Mouse (Mus musculus) myocyte (in vitro differentiated cells): ENCODE measurements around the gene Prss12. TPM values are rescaled to one million over a fixed set of nuclear protein-coding genes. Genes with fewer than 3 reads are reported as not detected.

Experiments used
- H3K27me3 ChIP-seq: one replicate; pipeline ENCODE4 v1.6.1; 2011; ENCODE audit not compliant: control insufficient read depth, insufficient read depth, insufficient read length
- H3K36me3 ChIP-seq: one replicate; pipeline ENCODE4 v1.6.1; 2011; ENCODE audit not compliant: control insufficient read depth, insufficient read depth
- H3K4me2 ChIP-seq: one replicate; pipeline ENCODE4 v1.6.1; 2011; ENCODE audit warnings: low read depth, control low read depth
- H3K4me3 ChIP-seq: one replicate; pipeline ENCODE4 v1.5.1; 2011; ENCODE audit warnings: mild to moderate bottlenecking, control low read depth, moderate library complexity
- H3K79me2 ChIP-seq: one replicate; pipeline ENCODE4 v1.6.1; 2011; ENCODE audit not compliant: control insufficient read depth, insufficient read depth
- H3ac ChIP-seq: one replicate; pipeline ENCODE4 v1.6.1; 2011; ENCODE audit not compliant: control insufficient read depth, insufficient read length
- CEBPB ChIP-seq: IDR thresholded peaks from 2 replicates; pipeline ENCODE4 v1.6.1; 2011; ENCODE audit warnings: mild to moderate bottlenecking, moderate library complexity; ENCODE audit not compliant: poor library complexity, insufficient read depth, severe bottlenecking
- E2F4 ChIP-seq: IDR thresholded peaks from one replicate; pipeline ENCODE4 v1.6.1; 2011; ENCODE audit warnings: mild to moderate bottlenecking, control low read depth, moderate library complexity; ENCODE audit not compliant: insufficient read depth
- MAX ChIP-seq: IDR thresholded peaks from one replicate; pipeline ENCODE4 v1.6.1; 2011; ENCODE audit warnings: low read depth, mild to moderate bottlenecking, control low read depth
- MYOD1 ChIP-seq, 3 experiments: IDR thresholded peaks; one replicate each; pipeline ENCODE4 v1.6.1; 2011; ENCODE audit warnings: control low read depth in 2 of 3, low read depth in 2 of 3, mild to moderate bottlenecking in 2 of 3, moderate library complexity in 1 of 3; ENCODE audit not compliant: insufficient read length in 2 of 3, control insufficient read depth in 1 of 3
- MYOG ChIP-seq, 3 experiments: IDR thresholded peaks; one replicate each; pipeline ENCODE4 v1.6.1; 2011; ENCODE audit warnings: control low read depth in 2 of 3, low read depth in 2 of 3, mild to moderate bottlenecking in 2 of 3; ENCODE audit not compliant: insufficient read length in 2 of 3, control insufficient read depth in 1 of 3, insufficient read depth in 1 of 3
- POLR2A ChIP-seq: IDR thresholded peaks from one replicate; pipeline ENCODE4 v1.6.1; 2011; ENCODE audit warnings: low read depth, mild to moderate bottlenecking, control low read depth, moderate library complexity; ENCODE audit not compliant: insufficient read length
- POLR2AphosphoS2 ChIP-seq: IDR thresholded peaks from one replicate; pipeline ENCODE4 v1.6.1; 2011; ENCODE audit warnings: low read depth, control low read depth; ENCODE audit not compliant: insufficient read length
- REST ChIP-seq: IDR thresholded peaks from one replicate; pipeline ENCODE4 v1.6.1; 2011; ENCODE audit warnings: mild to moderate bottlenecking, control low read depth, moderate library complexity; ENCODE audit not compliant: insufficient read depth, insufficient read length
- SRF ChIP-seq: IDR thresholded peaks from one replicate; pipeline ENCODE4 v1.6.1; 2011; ENCODE audit warnings: low read depth; ENCODE audit not compliant: control insufficient read depth, insufficient read length
- TCF12 ChIP-seq: IDR thresholded peaks from one replicate; pipeline ENCODE4 v1.6.1; 2011; ENCODE audit warnings: mild to moderate bottlenecking, control low read depth; ENCODE audit not compliant: poor library complexity, insufficient read depth, severe bottlenecking
- TCF3 ChIP-seq: IDR thresholded peaks from one replicate; pipeline ENCODE4 v1.6.1; 2011; ENCODE audit warnings: low read depth, control low read depth; ENCODE audit not compliant: insufficient read length
- USF1 ChIP-seq: IDR thresholded peaks from one replicate; pipeline ENCODE4 v1.6.1; 2011; ENCODE audit warnings: low read depth, mild to moderate bottlenecking, control low read depth, moderate library complexity
- polyA plus RNA-seq: library from polyadenylated mRNA; unstranded; fragments of >200 nt; fragmentation: generic; extraction: Trizol; gene quantifications from one replicate; pipeline ENCODE4 v1.2.1, GENCODE M21; 2012; ENCODE audit warnings: missing spikeins

Prss12 gene
- polyA plus RNA-seq, 1 experiment: 1.2 TPM

DNA sequence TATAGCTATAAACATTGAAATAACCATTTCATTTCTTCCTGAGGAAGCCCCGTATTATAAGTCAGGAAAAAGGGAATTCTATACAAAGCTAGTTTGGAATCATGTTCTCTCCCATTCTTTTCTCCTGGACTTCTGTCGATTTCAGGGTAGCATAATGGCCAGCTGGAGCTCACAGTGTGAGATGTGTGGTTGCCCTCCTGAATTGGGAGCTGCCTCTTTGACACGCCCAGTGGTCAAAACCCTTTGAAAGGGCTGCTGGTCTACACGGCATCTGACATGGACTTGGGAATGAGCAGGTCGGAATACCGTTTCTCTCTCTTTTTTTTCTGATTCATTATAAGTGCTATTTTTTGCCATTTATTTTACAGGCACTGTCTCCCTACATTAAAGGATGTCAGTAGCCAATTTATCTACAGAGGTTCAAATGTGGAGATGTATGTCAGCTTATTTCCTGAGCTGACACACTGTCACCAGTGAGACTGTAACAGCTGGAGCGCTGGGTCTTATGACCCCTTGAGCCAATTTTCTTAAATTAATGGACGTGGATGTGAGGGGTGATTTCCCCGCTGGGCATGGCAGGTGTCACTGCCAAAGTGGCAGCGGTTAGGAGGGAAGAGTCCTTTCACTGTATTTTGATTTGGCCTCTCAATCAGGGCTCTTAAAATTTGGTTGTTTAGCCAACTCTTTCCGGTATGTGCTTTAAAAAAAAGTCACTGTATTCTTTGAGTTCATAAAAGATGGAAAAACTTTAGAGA lies 79.8 kb downstream of the Prss12 start:
- H3K4me2 ChIP-seq: no peak overlapping the region
- no peaks in the 10 kb centered on the region for H3K36me3 ChIP-seq
- no peak overlapping the region for H3K4me3 ChIP-seq
- H3ac ChIP-seq: no peak overlapping the region
- TF ChIP-seq E2F4 (no peak), TCF3 (no peak), USF1 (no peak), TCF12 (no peak), MYOG (IDR thresholded peaks at IDR 0.05; ENCODE audit: control insufficient read depth in 1 of 3, insufficient read depth in 1 of 3, insufficient read length in 2 of 3, low read depth in 2 of 3) (no peak), MYOD1 (IDR thresholded peaks at IDR 0.05; ENCODE audit: control insufficient read depth in 1 of 3, insufficient read length in 2 of 3, low read depth in 2 of 3) (no peak), REST (no peak), POLR2A (no peak), MAX (no peak), SRF (no peak), POLR2AphosphoS2 (no peak), CEBPB (no peak)
- H3K79me2 ChIP-seq: no peaks in the 10 kb centered on the region
- no peaks in the 10 kb centered on the region for H3K27me3 ChIP-seq

DNA sequence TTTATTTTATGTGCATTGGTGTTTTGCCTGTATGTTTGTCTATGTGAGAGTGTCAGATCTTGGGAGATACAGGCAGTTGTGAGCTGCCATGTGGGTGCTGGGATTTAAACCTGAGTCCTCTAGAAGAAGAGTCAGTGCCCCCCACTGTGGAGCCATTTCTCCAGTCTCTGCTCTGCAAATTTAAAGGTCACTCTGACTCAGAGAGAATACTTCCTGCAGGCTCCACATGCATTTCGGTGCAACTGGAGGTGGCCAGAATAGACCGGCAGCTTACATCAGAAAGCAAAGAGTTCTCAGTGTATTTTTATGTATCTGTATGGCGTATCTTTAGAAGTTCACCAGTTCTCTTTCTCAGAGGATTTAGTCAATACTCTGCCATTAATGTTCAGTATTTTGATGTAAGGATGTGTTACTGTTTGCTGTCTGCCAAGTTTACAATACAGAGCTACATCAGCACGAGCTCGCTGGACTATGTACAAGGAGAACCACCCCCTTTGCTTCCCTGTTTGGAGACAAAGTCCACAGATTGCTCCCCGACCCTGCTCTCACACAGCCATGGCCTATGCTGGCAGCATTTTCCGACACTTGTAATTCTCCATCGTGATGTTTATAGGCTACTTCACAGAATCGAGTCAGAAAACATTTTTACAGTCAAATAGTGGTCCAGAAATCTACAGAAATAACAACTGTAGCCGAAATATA lies 81.2 kb downstream of the Prss12 start:
- H3K4me3 ChIP-seq: no peak overlapping the region
- no peak overlapping the region for H3ac ChIP-seq
- no peaks in the 10 kb centered on the region for H3K27me3 ChIP-seq
- no peak overlapping the region for H3K4me2 ChIP-seq
- H3K79me2 ChIP-seq: no peaks in the 10 kb centered on the region
- TF ChIP-seq POLR2AphosphoS2 (no peak), TCF3 (no peak), MYOD1 (IDR thresholded peaks at IDR 0.05; ENCODE audit: control insufficient read depth in 1 of 3, insufficient read length in 2 of 3, low read depth in 2 of 3) (no peak), REST (no peak), USF1 (no peak), CEBPB (no peak)
- H3K36me3 ChIP-seq: no peaks in the 10 kb centered on the region

DNA sequence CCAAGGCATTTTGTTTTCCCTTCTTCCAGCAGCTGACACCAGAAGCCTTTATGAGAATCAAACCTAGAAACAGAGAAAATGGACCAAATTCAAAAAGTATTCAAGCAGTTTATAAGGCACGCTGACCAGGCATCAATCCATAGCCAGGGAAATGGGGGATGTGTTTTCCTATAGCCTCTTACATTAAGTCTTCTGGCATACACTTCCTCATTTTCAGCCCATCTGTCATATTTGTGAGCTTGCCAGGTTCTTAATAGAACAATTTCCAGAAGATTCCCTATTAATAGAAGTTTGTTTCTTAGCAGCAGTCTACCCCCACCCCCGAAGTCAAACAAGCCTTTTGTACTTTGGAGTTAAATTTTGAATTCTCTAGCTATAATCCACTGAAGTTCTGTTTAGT lies 84.4 kb downstream of the Prss12 start:
- no peaks in the 10 kb centered on the region for H3K79me2 ChIP-seq
- TF ChIP-seq TCF3: no peak
- TF ChIP-seq USF1: no peak
- TF ChIP-seq SRF: no peak
- no peak for TF ChIP-seq POLR2AphosphoS2
- TF ChIP-seq TCF12: no peak
- TF ChIP-seq POLR2A: no peak
- no peak for TF ChIP-seq E2F4
- no peak for TF ChIP-seq MYOD1 (IDR thresholded peaks at IDR 0.05; ENCODE audit: control insufficient read depth in 1 of 3, insufficient read length in 2 of 3, low read depth in 2 of 3)
- no peak overlapping the region for H3K4me3 ChIP-seq
- H3K4me2 ChIP-seq: no peak overlapping the region
- H3K36me3 ChIP-seq: no peaks in the 10 kb centered on the region
- H3K27me3 ChIP-seq: no peaks in the 10 kb centered on the region
- no peak overlapping the region for H3ac ChIP-seq

DNA sequence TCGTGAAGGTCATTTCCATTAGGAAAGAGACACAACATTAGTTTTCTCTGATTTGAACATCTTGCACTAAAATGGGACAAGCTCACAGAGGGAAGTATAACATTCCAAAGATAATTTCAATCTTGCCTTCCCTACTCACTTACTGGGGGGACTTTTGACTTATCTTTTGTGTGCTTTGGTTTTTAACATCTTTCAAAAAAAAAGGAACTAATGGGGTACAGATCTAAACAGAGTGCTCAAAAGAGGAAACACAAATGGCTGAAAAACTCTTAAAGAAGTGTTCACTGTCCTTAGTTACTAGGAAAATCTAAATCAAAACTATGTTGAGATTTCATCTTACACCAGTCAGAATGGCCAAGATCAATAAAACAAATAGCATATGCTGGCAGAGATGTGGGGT lies 90.6 kb downstream of the Prss12 start:
- Histone ChIP-seq H3ac (no peak overlapping the region), H3K79me2 (no peaks in the 10 kb centered on the region), H3K4me2 (no peak overlapping the region), H3K27me3 (no peaks in the 10 kb centered on the region), H3K36me3 (no peaks in the 10 kb centered on the region), H3K4me3 (no peak overlapping the region)
- TF ChIP-seq POLR2AphosphoS2: no peak
- no peak for TF ChIP-seq USF1

DNA sequence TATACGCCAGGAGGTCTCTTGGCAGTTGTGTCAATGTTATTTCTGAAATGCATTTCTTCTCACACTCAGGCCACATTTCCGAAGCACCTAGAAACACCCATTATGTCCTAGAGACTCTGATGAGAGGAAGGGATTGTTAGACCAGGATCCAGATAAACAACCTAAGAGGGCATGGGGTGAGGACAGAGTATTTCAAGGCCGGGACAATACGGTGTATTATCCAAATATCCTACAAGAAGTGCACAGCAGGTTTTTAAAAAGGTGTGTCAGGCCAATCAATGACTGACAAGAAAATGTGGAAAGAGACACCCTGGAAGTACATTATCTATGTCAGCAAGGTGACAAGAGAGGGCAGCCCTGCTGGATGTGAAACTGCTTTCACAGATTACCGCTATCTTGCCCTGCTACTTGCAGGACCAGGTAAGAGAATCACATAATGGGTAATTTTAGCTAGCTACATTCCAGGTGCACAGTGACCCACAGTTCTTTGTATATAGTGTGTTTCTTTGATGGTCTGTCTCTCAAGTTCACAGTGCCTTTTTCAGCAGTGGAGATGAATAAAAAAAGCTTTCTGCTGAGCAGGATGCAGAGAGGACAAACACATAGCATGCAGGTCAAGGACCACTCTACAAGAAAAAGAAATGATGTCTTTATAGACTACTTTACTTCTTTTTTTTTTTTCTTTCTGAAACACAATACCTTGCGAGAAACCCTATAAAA lies 97.0 kb downstream of the Prss12 start:
- Histone ChIP-seq H3K79me2 (no peaks in the 10 kb centered on the region), H3K27me3 (no peaks in the 10 kb centered on the region), H3K4me2 (no peak overlapping the region), H3K36me3 (no peaks in the 10 kb centered on the region), H3ac (no peak overlapping the region), H3K4me3 (no peak overlapping the region)
- TF ChIP-seq POLR2AphosphoS2 (no peak), MYOG (IDR thresholded peaks at IDR 0.05; ENCODE audit: control insufficient read depth in 1 of 3, insufficient read depth in 1 of 3, insufficient read length in 2 of 3, low read depth in 2 of 3) (no peak), CEBPB (no peak), TCF3 (no peak), E2F4 (no peak), SRF (no peak)
